Mouse (Mus musculus): ENCODE measurements around the gene Wfs1.
A peak's percentile ranks its signal among the peaks of the same experiment; 100 is the strongest.
"Not testable (repeated sequence)": the region's sequence is repeated elsewhere in the genome, so short reads cannot be mapped to it uniquely, and the experiment has no call there.

Gene Wfs1

GRCm38 (mm10) chr5:36988781-36989624 lies at the start of gene Wfs1:
Gene Wfs1 (minus strand): TSS chr5:36989205.
- peak; percentile 94 to 97 for DNase-seq

GRCm38 (mm10) chr5:37036884-37037283 lies 47.9 kb upstream of the Wfs1 start:
- no peak for DNase-seq

GRCm38 (mm10) chr5:37035896-37036295 lies 46.9 kb upstream of the Wfs1 start:
- peak; percentile 36 to 47 for DNase-seq

- DNase-seq: peak in 1 of 2 experiments; percentile 26
Observed at GRCm38 (mm10) chr5:37035192-37035591, 46.2 kb upstream of the Wfs1 start.

GRCm38 (mm10) chr5:37030753-37031152 lies 41.7 kb upstream of the Wfs1 start:
- no peak for DNase-seq

GRCm38 (mm10) chr5:37029326-37029905 lies 40.4 kb upstream of the Wfs1 start:
- DNase-seq: peak in 1 of 2 experiments; percentile 35

GRCm38 (mm10) chr5:37028486-37029311 lies 39.7 kb upstream of the Wfs1 start:
- peak; percentile 69 to 74 for DNase-seq

GRCm38 (mm10) chr5:37028104-37028485 lies 39.1 kb upstream of the Wfs1 start:
- DNase-seq: peak; percentile 96

- DNase-seq: no peak
Observed at GRCm38 (mm10) chr5:37027701-37028100, 38.7 kb upstream of the Wfs1 start.

GRCm38 (mm10) chr5:37017222-37017621 lies 28.2 kb upstream of the Wfs1 start:
- DNase-seq: no peak

- DNase-seq: peak; percentile 65 to 82
Observed at GRCm38 (mm10) chr5:37015612-37016310, 26.8 kb upstream of the Wfs1 start.

- peak; percentile 54 to 65 for DNase-seq
Observed at GRCm38 (mm10) chr5:37010666-37011317, 21.8 kb upstream of the Wfs1 start.

- not testable (repeated sequence) for DNase-seq
Observed at GRCm38 (mm10) chr5:37009761-37010160, 20.8 kb upstream of the Wfs1 start.

GRCm38 (mm10) chr5:37002001-37002400 lies 13.0 kb upstream of the Wfs1 start:
- DNase-seq: peak; percentile 84 to 90

GRCm38 (mm10) chr5:37001002-37001401 lies 12.0 kb upstream of the Wfs1 start:
- DNase-seq: no peak

GRCm38 (mm10) chr5:36997996-36998395 lies 9.0 kb upstream of the Wfs1 start:
- no peak for DNase-seq

GRCm38 (mm10) chr5:36996410-36996809 lies 7.4 kb upstream of the Wfs1 start:
- DNase-seq: no peak

- DNase-seq: no peak
Observed at GRCm38 (mm10) chr5:36990631-36991350, 1.8 kb upstream of the Wfs1 start.

- no peak for DNase-seq
Observed at GRCm38 (mm10) chr5:36990196-36990595, 1.2 kb upstream of the Wfs1 start.

GRCm38 (mm10) chr5:36989625-36989977 lies 596 bp upstream of the Wfs1 start:
- no peak for DNase-seq

- DNase-seq: no peak
Observed at GRCm38 (mm10) chr5:36988124-36988780, 753 bp downstream of the Wfs1 start.

Data from cerebellum, postnatal 25 days (tissue).